Mouse (Mus musculus) embryonic facial prominence, embryonic 10.5 days (tissue): Measurements from ENCODE around the gene Pygb. TPM values are rescaled to one million over a fixed set of nuclear protein-coding genes. Genes with fewer than 3 reads are reported as not detected.
A peak's percentile ranks its signal among the peaks of the same experiment; 100 is the strongest.

Source experiments
- DNase-seq: peaks from one replicate; pipeline ENCODE4 v3.0.0-alpha.2; 2017; ENCODE audit warnings: low spot score
- H3K27ac ChIP-seq: fragments of 300-500 bp; sonication (generic); replicated peaks from 2 replicates; pipeline ENCODE4 v1.5.1; 2016; ENCODE audit warnings: mild to moderate bottlenecking
- H3K27me3 ChIP-seq: fragments of 300-500 bp; sonication (generic); replicated peaks from 2 replicates; pipeline ENCODE4 v1.6.1; 2016; ENCODE audit warnings: low read depth, mild to moderate bottlenecking; ENCODE audit not compliant: poor library complexity, severe bottlenecking
- H3K36me3 ChIP-seq: fragments of 300-500 bp; sonication (generic); replicated peaks from 2 replicates; pipeline ENCODE4 v1.6.1; 2016; ENCODE audit warnings: mild to moderate bottlenecking, moderate library complexity
- H3K4me1 ChIP-seq: fragments of 300-500 bp; sonication (generic); 2 replicates; pipeline ENCODE4 v1.6.1; 2016
- H3K4me3 ChIP-seq: fragments of 300-500 bp; sonication (generic); 2 replicates; pipeline ENCODE4 v1.5.1; 2016; ENCODE audit warnings: mild to moderate bottlenecking, moderate library complexity
- H3K9me3 ChIP-seq: fragments of 300-500 bp; sonication (generic); 2 replicates; pipeline ENCODE4 v1.6.1; 2016; ENCODE audit warnings: mild to moderate bottlenecking
- WGBS: fragments of 180-500 bp; shearing (Covaris S2); methylation state at CpG from one replicate; pipeline ENCODE4 v1.1.7; 2016; 5-methylcytosine and 5-hydroxymethylcytosine counted together
- polyA plus RNA-seq: library from polyadenylated mRNA; unstranded; fragments of >200 nt; fragmentation: Nextera tagmentation; extraction: Ambion mirVana; gene quantifications from 2 replicates; pipeline ENCODE4 v1.2.1, GENCODE M21; 2016

The Pygb gene
- polyA plus RNA-seq = 62.1 and 66.3 TPM in 2 replicates

GRCm38 (mm10) chr2:150786251-150787180, at the start of gene Pygb:
Pygb (plus strand) TSS chr2:150786735.
- peak within 1 kb of the TSS; percentile 86 for H3K27ac ChIP-seq
- DNase-seq = peak; percentile 92
- H3K4me1 ChIP-seq = peaks cover 36% of the 10 kb centered on the region
- H3K4me3 ChIP-seq = peak within 1 kb of the TSS; percentile 89
- H3K36me3 ChIP-seq = peaks cover 9% of the 10 kb centered on the region
- no peaks in the 10 kb centered on the region for H3K9me3 ChIP-seq
- whole genome bisulfite sequencing = 3% methylated on average over 58 of the region's 58 CpGs
- no peaks in the 10 kb centered on the region for H3K27me3 ChIP-seq

DNA sequence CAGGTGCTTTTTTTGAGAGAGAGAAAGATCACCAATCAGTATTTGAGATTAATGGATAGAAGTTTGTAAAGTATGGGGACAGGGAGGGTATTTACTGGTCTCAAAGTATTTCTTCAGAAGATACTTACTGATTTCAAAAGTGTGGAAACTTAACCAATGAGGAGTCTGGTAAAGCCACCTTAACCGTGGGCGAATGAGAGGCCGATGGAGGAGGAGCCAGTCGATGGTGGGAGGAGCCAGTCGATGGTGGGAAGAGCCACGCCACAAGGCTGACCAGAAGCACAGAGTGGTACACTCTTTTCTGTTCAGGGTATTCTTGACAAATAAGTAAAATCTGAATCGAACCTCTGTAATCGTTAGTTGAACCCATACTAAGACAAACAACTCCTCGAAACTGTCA, 48.7 kb upstream of the Pygb start:
- no peaks in the 10 kb centered on the region for H3K9me3 ChIP-seq
- H3K4me1 ChIP-seq = 0 out of 2 replicates have a peak, but pooled peaks cover 5% of the 10 kb centered on the region
- H3K36me3 ChIP-seq = no peaks in the 10 kb centered on the region
- H3K27me3 ChIP-seq = no peaks in the 10 kb centered on the region
- WGBS = 82% methylated on average over 9 of the region's 9 CpGs
- no peak overlapping the region for H3K4me3 ChIP-seq
- H3K27ac ChIP-seq = no peak overlapping the region
- no peak for DNase-seq

DNA sequence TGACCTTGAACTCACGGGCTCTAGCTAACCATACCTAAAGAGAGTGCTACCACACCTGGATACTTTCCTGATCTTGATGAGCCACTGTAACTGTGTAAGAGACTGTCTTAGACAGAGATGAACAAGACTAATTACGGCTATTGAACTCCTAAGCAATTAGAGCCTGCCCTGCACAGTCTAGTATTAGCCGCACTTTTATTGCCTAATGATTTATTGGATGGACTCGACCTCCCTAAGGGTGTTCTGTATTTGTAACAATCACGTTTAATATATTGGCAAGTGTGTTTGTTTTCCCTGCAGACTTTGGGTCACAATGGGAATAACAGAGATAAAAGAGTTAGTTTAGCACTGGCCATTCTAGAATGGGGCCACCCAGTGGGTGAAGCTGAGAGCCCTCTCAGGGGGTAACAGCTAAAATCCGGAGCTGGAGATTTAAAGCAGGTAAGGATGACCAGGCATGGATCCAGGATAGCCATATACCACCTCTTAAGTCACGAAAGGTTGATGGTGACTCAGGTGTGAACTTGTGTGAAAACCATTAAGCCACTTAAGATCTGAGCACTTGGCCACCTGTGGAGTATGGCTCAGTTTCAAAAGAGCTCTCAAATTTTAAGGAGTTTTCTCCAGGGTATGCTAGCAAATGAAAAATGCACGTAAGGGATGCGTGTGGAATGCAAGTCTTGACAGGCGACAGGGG, 46.2 kb upstream of the Pygb start:
- Histone ChIP-seq H3K4me1 (0 out of 2 replicates have a peak, but pooled peaks cover 5% of the 10 kb centered on the region), H3K27ac (no peak overlapping the region), H3K4me3 (no peak overlapping the region), H3K27me3 (no peaks in the 10 kb centered on the region), H3K9me3 (no peaks in the 10 kb centered on the region), H3K36me3 (no peaks in the 10 kb centered on the region)
- 74% methylated on average over 10 of the region's 10 CpGs for WGBS
- no peak for DNase-seq

- H3K9me3 ChIP-seq = no peaks in the 10 kb centered on the region
- H3K36me3 ChIP-seq = no peaks in the 10 kb centered on the region
- no peak for DNase-seq
- no peak overlapping the region for H3K27ac ChIP-seq
- 67% methylated on average over 4 of the region's 4 CpGs for WGBS
- no peaks in the 10 kb centered on the region for H3K4me1 ChIP-seq
- no peak overlapping the region for H3K4me3 ChIP-seq
- H3K27me3 ChIP-seq = peaks cover 4% of the 10 kb centered on the region; the same call in 1 of the 2 replicates
These were observed 45.1 kb upstream of the Pygb start for GRCm38 (mm10) chr2:150741405-150741804.

DNA sequence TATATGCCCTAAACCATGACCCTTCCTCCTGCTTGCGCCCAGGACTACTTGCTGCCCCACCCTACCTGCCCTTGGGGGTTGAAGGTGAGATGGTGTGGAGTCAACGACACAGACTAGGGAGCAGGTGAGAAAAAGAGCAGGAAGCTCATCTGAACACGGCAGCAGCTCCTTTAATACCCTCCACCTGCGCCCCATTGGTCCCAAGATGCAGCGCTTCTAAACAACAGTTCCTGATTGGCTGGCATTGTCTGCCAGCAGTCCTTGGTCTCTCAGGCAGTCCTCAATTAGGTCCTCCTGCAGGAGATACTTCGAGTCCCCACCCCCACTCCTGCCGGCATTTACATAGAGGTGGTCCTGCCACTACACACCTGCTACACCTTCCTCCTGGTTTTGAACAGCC, 41.5 kb upstream of the Pygb start:
- WGBS = 78% methylated on average over 7 of the region's 7 CpGs
- Histone ChIP-seq H3K4me3 (no peak overlapping the region), H3K4me1 (peaks cover 10% of the 10 kb centered on the region), H3K27me3 (peaks cover 4% of the 10 kb centered on the region; the same call in 1 of the 2 replicates), H3K36me3 (no peaks in the 10 kb centered on the region), H3K27ac (no peak overlapping the region), H3K9me3 (no peaks in the 10 kb centered on the region)
- no peak for DNase-seq

DNA sequence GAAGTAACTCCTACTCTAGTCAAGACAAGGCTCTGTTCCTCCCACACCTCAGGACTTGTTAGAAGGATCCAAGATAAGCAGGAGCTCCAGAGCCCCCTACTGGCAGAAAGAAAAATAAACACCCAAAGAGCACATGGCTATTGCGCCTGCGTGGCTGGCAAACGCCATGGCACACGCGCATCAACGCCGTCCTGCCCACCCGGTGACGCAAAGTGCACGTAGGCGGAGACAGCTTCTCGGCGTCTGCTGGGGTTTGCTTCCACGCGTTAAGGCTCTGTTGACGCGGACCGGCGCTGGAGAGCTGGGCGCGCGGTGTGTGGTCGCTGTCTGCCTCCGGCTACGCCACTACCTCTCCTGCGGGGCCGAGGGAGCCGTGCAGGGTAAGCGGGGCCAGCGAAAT, 37.7 kb upstream of the Pygb start, which contains the start of gene Entpd6:
Gene Entpd6, plus strand, starts transcription at position 189 of the 400 bp plus-strand sequence.
- peaks cover 21% of the 10 kb centered on the region for H3K36me3 ChIP-seq
- under 1% methylated on average over 30 of the region's 30 CpGs for WGBS
- peak; percentile 95 for DNase-seq
- H3K4me3 ChIP-seq = peak within 1 kb of the TSS; percentile 79
- H3K4me1 ChIP-seq = peaks cover 10% of the 10 kb centered on the region
- H3K27me3 ChIP-seq = peaks cover 4% of the 10 kb centered on the region; the same call in 1 of the 2 replicates
- no peaks in the 10 kb centered on the region for H3K9me3 ChIP-seq
- H3K27ac ChIP-seq = peak within 1 kb of the TSS; percentile 90

- Histone ChIP-seq H3K36me3 (peaks cover 22% of the 10 kb centered on the region), H3K4me1 (peaks cover 10% of the 10 kb centered on the region), H3K27me3 (peaks cover 4% of the 10 kb centered on the region; the same call in 1 of the 2 replicates), H3K27ac (peak overlapping the region; percentile 90), H3K9me3 (no peaks in the 10 kb centered on the region), H3K4me3 (peak overlapping the region; percentile 79)
- WGBS = 1% methylated on average over 24 of the region's 24 CpGs
- peak; percentile 63 for DNase-seq
These were observed 37.3 kb upstream of the Pygb start for GRCm38 (mm10) chr2:150749283-150749682.

- peaks cover 22% of the 10 kb centered on the region for H3K36me3 ChIP-seq
- H3K4me3 ChIP-seq = peak overlapping the region; percentile 79; the same call in 1 of the 2 replicates
- H3K27ac ChIP-seq = no peak overlapping the region
- no peaks in the 10 kb centered on the region for H3K9me3 ChIP-seq
- 82% methylated on average over 13 of the region's 13 CpGs for WGBS
- peak; percentile 13 for DNase-seq
- H3K4me1 ChIP-seq = peaks cover 10% of the 10 kb centered on the region
- peaks cover 4% of the 10 kb centered on the region; the same call in 1 of the 2 replicates for H3K27me3 ChIP-seq
These were observed 36.2 kb upstream of the Pygb start for GRCm38 (mm10) chr2:150750129-150750979.

GRCm38 (mm10) chr2:150755016-150755415, 31.5 kb upstream of the Pygb start:
- peaks cover under 1% of the 10 kb centered on the region for H3K4me1 ChIP-seq
- H3K36me3 ChIP-seq = peaks cover 59% of the 10 kb centered on the region
- H3K27me3 ChIP-seq = no peaks in the 10 kb centered on the region
- no peak overlapping the region for H3K27ac ChIP-seq
- no peak overlapping the region for H3K4me3 ChIP-seq
- H3K9me3 ChIP-seq = no peaks in the 10 kb centered on the region
- DNase-seq = no peak
- WGBS = 90% methylated on average over 3 of the region's 3 CpGs

DNA sequence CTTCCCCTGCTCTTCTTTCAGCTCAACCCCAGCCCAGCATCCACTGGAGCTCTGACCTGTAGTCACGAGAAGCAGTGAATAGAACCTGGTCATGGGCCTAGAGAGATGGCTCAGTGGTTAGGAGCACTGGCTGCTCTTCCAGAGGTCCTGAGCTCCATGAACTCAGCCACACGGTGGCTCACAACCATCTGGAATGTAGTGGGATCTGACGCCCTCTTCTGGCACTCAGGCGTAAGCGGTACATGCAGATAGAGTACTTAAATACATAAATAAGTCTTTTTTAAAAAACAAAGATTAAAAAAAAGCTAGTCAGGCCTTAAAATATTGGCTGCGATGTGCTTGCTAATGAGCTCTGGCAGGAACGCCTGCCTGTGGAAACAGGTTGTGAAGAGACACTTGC, 25.1 kb upstream of the Pygb start:
- H3K9me3 ChIP-seq = no peaks in the 10 kb centered on the region
- H3K4me1 ChIP-seq = no peaks in the 10 kb centered on the region
- no peak overlapping the region for H3K4me3 ChIP-seq
- H3K27me3 ChIP-seq = no peaks in the 10 kb centered on the region
- peaks cover 71% of the 10 kb centered on the region for H3K36me3 ChIP-seq
- no peak overlapping the region for H3K27ac ChIP-seq
- 85% methylated on average over 7 of the region's 7 CpGs for WGBS
- DNase-seq = no peak

DNA sequence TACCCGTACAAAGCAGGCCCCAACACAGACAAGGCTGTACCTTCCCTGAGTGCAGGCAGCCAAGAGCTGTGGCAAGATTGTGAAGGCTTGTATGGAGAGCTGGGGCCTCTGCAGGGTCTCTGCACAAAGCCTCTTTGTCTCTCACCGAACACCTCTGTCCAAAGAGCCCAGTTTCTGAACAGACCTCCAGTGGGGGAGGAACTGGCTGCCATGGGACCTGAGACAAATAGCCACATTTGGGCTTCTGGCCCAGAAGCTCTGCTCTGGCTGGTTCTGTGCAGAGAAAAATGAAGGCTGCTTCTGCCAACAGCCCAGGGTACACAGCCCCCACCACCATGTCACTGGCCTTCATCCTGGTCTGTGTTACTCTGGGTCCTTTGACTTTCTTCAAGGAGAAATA, 20.9 kb upstream of the Pygb start:
- H3K36me3 ChIP-seq = peaks cover 74% of the 10 kb centered on the region

More for the DNA sequence above, 20.9 kb upstream of the Pygb start:
- H3K27ac ChIP-seq = no peak overlapping the region
- DNase-seq = no peak
- WGBS = 50% methylated on average over 2 of the region's 2 CpGs
- no peaks in the 10 kb centered on the region for H3K27me3 ChIP-seq
- no peaks in the 10 kb centered on the region for H3K4me1 ChIP-seq
- no peaks in the 10 kb centered on the region for H3K9me3 ChIP-seq
- no peak overlapping the region for H3K4me3 ChIP-seq
